Mouse (Mus musculus) lung, postnatal 0 days (tissue): ENCODE measurements at regions not wholly inside any gene's neighbourhood (a gene's known extent, or its start where the extent isn't known, plus 50 kb on each side); places are given as distances from the start of the nearest gene placed in this dataset.

Experiments used
- CTCF ChIP-seq: IDR thresholded peaks from 2 replicates; pipeline ENCODE4 v1.5.1; 2016; ENCODE audit warnings: antibody characterized with exemption, mild to moderate bottlenecking
- EP300 ChIP-seq: IDR thresholded peaks from 2 replicates; pipeline ENCODE4 v1.6.1; 2016; ENCODE audit warnings: antibody characterized with exemption, mild to moderate bottlenecking, control low read depth

- TF ChIP-seq EP300: no peak
- TF ChIP-seq CTCF: no peak
Observed at GRCm38 (mm10) chr15:6060649-6061048, 238.9 kb upstream of the Dab2 start.
